Mouse (Mus musculus) lung, embryonic 16.5 days (tissue): Measurements from ENCODE around the gene Il1rl2. TPM values are rescaled to one million over a fixed set of nuclear protein-coding genes. Genes with fewer than 3 reads are reported as not detected.

ENCODE experiments used
- ATAC-seq: fragments of 200-750 bp; cut with Nextera tagmentation; 2 replicates; pipeline ENCODE4 v1.8.0; 2017; ENCODE audit warnings: low read depth, mild to moderate bottlenecking, moderate library complexity
- H3K27ac ChIP-seq: fragments of 300-500 bp; sonication (generic); 2 replicates; pipeline ENCODE4 v1.5.1; 2014; ENCODE audit warnings: mild to moderate bottlenecking, control low read depth, low read length
- H3K27me3 ChIP-seq: fragments of 300-500 bp; sonication (generic); 2 replicates; pipeline ENCODE4 v1.6.1; 2014; ENCODE audit warnings: low read depth, low read length, mixed read lengths; ENCODE audit not compliant: control insufficient read depth, insufficient read depth
- H3K36me3 ChIP-seq: fragments of 300-500 bp; sonication (generic); 2 replicates; pipeline ENCODE4 v1.6.1; 2014; ENCODE audit warnings: low read length; ENCODE audit not compliant: control insufficient read depth, insufficient read depth
- H3K4me1 ChIP-seq: fragments of 300-500 bp; sonication (generic); replicated peaks from 2 replicates; pipeline ENCODE4 v1.6.1; 2014; ENCODE audit warnings: low read length, mixed read lengths; ENCODE audit not compliant: control insufficient read depth, insufficient read depth
- H3K4me2 ChIP-seq: fragments of 300-500 bp; sonication (generic); 2 replicates; pipeline ENCODE4 v1.6.1; 2014; ENCODE audit warnings: low read depth, low read length, control low read depth
- H3K4me3 ChIP-seq: fragments of 300-500 bp; sonication (generic); 2 replicates; pipeline ENCODE4 v1.5.1; 2014; ENCODE audit warnings: mild to moderate bottlenecking, low read length, control low read depth
- H3K9ac ChIP-seq: fragments of 300-500 bp; sonication (generic); 2 replicates; pipeline ENCODE4 v1.6.1; 2014; ENCODE audit warnings: low read length, control low read depth
- H3K9me3 ChIP-seq: fragments of 300-500 bp; sonication (generic); 2 replicates; pipeline ENCODE4 v1.6.1; 2016; ENCODE audit warnings: low read length; ENCODE audit not compliant: control insufficient read depth
- WGBS: fragments of 180-500 bp; shearing (Covaris S2); extraction: QIAGEN DNeasy Blood & Tissue Kit; methylation state at CpG from one replicate; pipeline ENCODE4 v1.1.7; 2014; 5-methylcytosine and 5-hydroxymethylcytosine counted together
- polyA plus RNA-seq: library from polyadenylated mRNA; unstranded; fragments of >200 nt; fragmentation: Nextera tagmentation; extraction: Ambion mirVana; gene quantifications from 2 replicates; pipeline ENCODE4 v1.2.1, GENCODE M21; 2015

The Il1rl2 gene
- polyA plus RNA-seq, 1 experiment from 2014 or later, result 13.2 TPM

DNA sequence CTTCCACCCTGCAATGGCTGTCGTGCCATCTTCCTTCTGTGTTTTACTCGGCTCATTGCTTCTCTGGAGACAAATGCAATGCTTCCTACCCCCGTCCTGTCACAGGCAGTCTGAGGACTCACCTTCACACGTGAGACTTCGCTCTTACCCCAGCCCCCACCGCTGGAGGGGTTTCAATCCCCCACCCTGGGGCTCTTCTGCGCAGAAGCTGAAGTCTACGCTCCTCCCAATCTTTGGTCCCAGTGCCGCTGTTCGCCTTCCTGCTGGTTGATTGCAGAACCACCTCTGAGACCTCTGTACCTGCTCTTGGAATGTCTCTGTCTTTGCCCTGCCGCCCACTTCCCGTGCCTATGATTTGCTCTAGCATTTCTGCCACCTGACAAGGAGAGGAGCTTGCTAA is 10.4 kb upstream of the Il1rl2 start:
- no peak for ATAC-seq
- Histone ChIP-seq H3K4me2 (no peak overlapping the region), H3K9ac (no peak overlapping the region), H3K4me1 (no peaks in the 10 kb centered on the region), H3K36me3 (peaks cover 8% of the 10 kb centered on the region; the same call in 1 of the 2 replicates), H3K9me3 (no peaks in the 10 kb centered on the region), H3K4me3 (no peak overlapping the region), H3K27ac (no peak overlapping the region), H3K27me3 (no peaks in the 10 kb centered on the region)
- WGBS, result 81% methylated on average over 12 of the region's 12 CpGs

DNA sequence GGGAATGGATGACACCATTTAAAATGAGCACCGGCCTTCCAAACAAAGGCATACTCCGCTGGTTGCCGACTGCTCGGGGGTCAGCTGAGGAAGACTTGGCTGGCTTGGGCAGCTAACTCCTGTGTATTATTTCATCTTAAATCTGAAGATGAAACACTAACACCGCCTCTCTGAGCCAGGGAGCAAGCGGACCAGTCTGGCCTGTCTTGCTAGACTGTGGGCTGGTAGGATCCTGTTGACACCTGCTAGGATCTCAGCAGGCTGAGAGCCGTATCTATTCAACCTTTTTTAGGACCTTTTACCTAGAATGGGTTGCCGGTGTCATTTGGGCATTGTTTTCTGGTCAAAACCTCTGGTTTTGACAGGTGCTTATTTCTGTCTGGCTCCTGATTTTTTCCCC is 6.8 kb upstream of the Il1rl2 start:
- ATAC-seq, result no peak
- Histone ChIP-seq H3K4me1 (no peaks in the 10 kb centered on the region), H3K36me3 (peaks cover 8% of the 10 kb centered on the region; the same call in 1 of the 2 replicates), H3K9me3 (no peaks in the 10 kb centered on the region), H3K4me2 (no peak overlapping the region), H3K9ac (no peak overlapping the region), H3K27me3 (no peaks in the 10 kb centered on the region), H3K27ac (no peak overlapping the region), H3K4me3 (no peak overlapping the region)
- 83% methylated on average over 8 of the region's 8 CpGs for WGBS

DNA sequence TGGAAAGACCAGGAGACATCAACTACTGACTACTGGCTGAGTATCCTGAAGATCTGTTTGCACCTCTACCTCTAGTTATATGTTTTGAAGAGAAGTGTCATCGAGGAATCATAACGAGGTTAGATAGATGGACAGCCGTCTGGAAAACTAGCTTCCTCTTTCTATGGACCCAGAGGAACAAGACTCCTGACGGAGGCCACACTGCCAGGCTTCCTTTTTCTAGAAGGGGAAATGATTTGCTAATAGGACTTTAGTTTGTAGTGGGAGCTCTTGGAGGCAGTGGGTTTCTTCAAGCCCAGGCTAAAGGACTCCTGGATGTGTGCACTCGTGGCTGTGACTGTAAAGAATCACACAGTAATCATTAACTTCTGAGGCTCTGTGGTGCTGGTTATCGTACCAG is 2.6 kb upstream of the Il1rl2 start:
- 66% methylated on average over 6 of the region's 6 CpGs for WGBS
- H3K4me3 ChIP-seq, result no peak overlapping the region

DNA sequence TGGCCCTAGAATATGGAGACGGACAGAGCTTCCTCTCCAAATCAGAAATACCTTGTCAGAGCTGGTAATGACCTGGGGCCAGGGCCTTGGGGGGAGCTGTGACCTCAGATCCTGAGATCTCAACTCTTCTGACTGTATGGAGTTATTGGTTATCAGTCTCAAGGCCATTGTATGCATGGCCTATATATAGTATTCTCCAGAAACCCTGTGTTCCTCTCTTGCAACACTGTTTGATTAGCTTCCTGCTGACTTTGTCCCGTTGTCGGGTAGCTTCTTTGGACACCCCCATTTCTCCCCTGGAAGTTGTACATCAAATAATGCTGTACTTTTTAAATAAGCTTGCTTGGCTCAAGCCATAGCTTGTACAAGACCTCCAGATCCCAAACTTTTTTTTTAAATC is 1.9 kb upstream of the Il1rl2 start:
- no peak overlapping the region for H3K4me2 ChIP-seq
- 80% methylated on average over 3 of the region's 3 CpGs for WGBS
- no peak overlapping the region for H3K4me3 ChIP-seq
- peaks cover 3% of the 10 kb centered on the region for H3K27me3 ChIP-seq
- peaks cover 10% of the 10 kb centered on the region for H3K4me1 ChIP-seq
- no peak for ATAC-seq
- no peaks in the 10 kb centered on the region for H3K36me3 ChIP-seq
- no peaks in the 10 kb centered on the region for H3K9me3 ChIP-seq
- no peak overlapping the region for H3K9ac ChIP-seq
- H3K27ac ChIP-seq, result no peak overlapping the region

More for the DNA sequence above, 2.6 kb upstream of the Il1rl2 start:
- H3K36me3 ChIP-seq, result no peaks in the 10 kb centered on the region
- ATAC-seq, result no peak
- H3K27me3 ChIP-seq, result peaks cover 3% of the 10 kb centered on the region
- H3K4me2 ChIP-seq, result no peak overlapping the region
- H3K9me3 ChIP-seq, result no peaks in the 10 kb centered on the region
- peaks cover 10% of the 10 kb centered on the region for H3K4me1 ChIP-seq
- H3K9ac ChIP-seq, result no peak overlapping the region
- H3K27ac ChIP-seq, result no peak overlapping the region

DNA sequence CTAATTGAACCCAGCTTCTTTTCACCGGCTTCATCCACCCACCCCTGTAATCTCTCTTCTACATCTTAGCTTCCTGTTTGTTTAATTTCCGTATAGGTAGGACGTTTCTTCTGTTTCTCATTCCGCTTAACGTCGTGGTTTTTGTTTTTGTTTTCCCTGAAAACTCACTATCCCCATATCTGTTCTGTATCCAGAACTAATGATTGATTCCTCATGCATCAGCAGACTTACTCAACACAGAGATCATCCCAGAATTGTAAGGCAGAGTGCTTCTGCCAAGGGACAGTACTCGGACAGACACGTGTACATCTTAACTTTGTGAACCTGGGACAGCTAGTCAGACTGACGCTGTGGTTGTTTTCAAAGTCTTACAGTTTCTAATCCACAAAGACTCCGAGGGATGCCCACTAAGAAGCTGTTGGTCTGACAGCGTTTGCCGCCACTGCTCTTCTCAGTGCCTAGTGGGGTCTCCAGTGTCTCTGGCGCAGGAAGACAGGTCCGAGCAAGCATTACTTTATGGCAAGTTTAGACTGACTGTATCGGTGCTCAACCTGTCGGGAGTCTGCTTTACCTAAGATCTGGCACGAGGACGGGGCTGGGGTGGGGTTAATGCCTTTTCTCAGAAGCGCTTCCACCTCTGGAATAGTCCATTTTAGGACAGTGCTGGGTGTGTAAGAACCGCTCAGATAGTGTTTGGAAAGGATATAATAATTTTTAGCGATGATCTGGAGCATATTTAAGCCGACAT is 719 bp downstream of the Il1rl2 start:
- 2% methylated on average over 22 of the region's 22 CpGs for WGBS
- Histone ChIP-seq H3K36me3 (no peaks in the 10 kb centered on the region), H3K27me3 (peaks cover 3% of the 10 kb centered on the region), H3K4me2 (peak overlapping the region; percentile 94), H3K4me3 (peak overlapping the region; percentile 59), H3K4me1 (peaks cover 10% of the 10 kb centered on the region), H3K9ac (peak overlapping the region; percentile 70), H3K27ac (no peak overlapping the region; the same call in none of the 2 replicates), H3K9me3 (no peaks in the 10 kb centered on the region)
- peak; percentile 27 for ATAC-seq

DNA sequence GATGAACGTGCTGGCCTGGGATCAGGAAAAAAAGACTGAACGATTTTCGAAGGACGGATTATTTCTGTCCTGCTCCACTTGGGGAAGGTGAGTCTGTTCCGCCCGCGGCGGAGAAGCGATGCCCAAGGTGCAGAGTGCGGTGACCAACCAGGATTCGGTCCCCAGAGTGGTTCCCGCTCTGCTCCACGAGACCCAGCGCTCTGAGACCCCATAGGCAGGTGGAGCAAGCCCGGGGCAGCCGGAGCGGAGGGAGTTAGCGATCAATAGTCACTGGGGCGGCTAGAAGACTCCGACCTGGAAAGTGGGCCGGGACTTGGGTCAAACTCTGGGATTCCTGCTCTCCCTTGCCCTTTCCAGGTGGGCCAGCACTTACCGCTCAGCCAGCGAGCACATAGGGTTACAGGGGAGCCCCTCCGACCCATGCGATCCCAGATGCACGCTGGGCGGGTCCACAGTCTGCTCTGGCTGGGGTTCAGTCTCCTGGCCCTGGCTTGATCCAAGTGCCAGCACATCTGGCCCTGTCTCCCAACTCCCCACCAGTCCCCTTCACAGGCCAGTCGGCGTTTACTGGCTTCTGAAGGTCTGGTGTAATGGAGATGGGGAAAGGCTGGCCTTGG is 1.4 kb downstream of the Il1rl2 start:
- Histone ChIP-seq H3K36me3 (no peaks in the 10 kb centered on the region), H3K4me2 (peak overlapping the region; percentile 94), H3K9ac (peak overlapping the region; percentile 70), H3K4me3 (peak overlapping the region; percentile 59), H3K9me3 (no peaks in the 10 kb centered on the region), H3K27ac (no peak overlapping the region), H3K27me3 (peaks cover 3% of the 10 kb centered on the region), H3K4me1 (peaks cover 10% of the 10 kb centered on the region)
- WGBS, result 9% methylated on average over 29 of the region's 29 CpGs
- ATAC-seq, result peak; percentile 32; the same call in 1 of the 2 replicates

DNA sequence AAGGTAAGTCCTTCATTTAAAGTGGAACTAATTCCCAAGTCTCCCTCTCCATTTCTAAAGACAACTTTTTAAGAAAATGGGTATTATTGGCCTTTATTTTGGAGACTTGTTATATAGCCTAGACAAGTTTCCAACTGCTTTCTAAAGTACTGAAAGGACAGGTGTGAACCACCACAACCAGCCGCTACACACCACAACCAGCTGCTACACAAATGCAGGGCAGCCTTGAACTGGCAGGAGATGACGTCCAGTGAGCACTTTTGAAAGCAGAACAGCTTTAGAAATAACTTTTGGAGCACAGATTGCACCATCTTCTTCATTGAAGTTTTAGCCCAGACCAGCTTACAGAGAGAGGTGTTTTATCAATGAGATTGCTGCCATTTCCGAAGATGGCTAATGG is 3.2 kb downstream of the Il1rl2 start:
- H3K4me2 ChIP-seq, result no peak overlapping the region
- H3K27me3 ChIP-seq, result peaks cover 3% of the 10 kb centered on the region
- no peaks in the 10 kb centered on the region for H3K9me3 ChIP-seq
- 80% methylated on average over 3 of the region's 3 CpGs for WGBS
- H3K27ac ChIP-seq, result no peak overlapping the region
- H3K9ac ChIP-seq, result no peak overlapping the region
- no peaks in the 10 kb centered on the region for H3K36me3 ChIP-seq
- ATAC-seq, result no peak
- no peak overlapping the region for H3K4me3 ChIP-seq
- peaks cover 10% of the 10 kb centered on the region for H3K4me1 ChIP-seq

DNA sequence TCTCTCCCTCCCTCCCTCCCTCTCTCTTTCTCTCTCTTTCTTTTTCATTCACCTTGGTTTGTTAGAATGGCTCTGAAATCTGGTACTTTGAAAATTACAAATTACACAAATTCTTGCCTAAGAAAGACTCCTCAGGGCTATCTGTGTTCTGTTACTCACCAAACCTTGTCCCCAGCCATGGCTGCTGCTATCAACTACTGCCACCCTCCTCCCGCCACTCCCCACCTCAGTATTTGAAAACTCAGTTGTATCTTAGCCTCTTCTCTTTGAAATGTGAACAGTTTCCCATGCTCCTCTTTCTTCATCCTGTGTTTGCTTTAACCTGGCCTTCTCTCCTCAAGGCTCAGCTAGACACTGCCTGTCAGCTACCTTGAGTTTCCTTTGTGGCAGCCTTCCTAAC is 5.1 kb downstream of the Il1rl2 start:
- peaks cover 6% of the 10 kb centered on the region for H3K4me1 ChIP-seq
- no peak overlapping the region for H3K4me3 ChIP-seq
- H3K4me2 ChIP-seq, result no peak overlapping the region
- H3K27ac ChIP-seq, result no peak overlapping the region
- ATAC-seq, result no peak
- WGBS, result 65% methylated on average over 1 of the region's 1 CpGs
- H3K27me3 ChIP-seq, result peaks cover 3% of the 10 kb centered on the region
- H3K9me3 ChIP-seq, result no peaks in the 10 kb centered on the region
- no peaks in the 10 kb centered on the region for H3K36me3 ChIP-seq
- H3K9ac ChIP-seq, result no peak overlapping the region

DNA sequence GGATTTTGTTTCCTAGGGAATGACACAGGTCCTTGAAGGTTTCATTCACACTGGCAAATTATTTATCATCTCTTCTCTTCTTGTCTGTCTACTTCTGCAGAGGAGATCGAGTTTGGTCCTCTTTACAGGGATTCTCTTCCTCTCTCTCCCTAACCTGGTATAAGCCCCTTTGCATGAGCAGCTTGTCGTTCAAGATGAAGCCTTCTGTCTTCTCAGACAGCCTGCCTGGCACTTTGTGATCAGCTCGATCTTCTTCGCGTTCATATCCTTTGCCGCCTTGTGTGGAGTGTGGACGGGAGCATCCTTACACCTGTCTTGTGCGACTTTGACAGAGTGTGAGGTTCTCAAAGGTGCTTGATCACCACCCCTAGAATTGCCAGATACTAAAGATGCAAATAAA is 5.8 kb downstream of the Il1rl2 start:
- Histone ChIP-seq H3K4me3 (no peak overlapping the region), H3K27ac (no peak overlapping the region), H3K9ac (no peak overlapping the region), H3K27me3 (peaks cover 3% of the 10 kb centered on the region), H3K4me2 (no peak overlapping the region), H3K9me3 (no peaks in the 10 kb centered on the region), H3K4me1 (peaks cover 6% of the 10 kb centered on the region), H3K36me3 (no peaks in the 10 kb centered on the region)
- WGBS, result 79% methylated on average over 8 of the region's 8 CpGs
- no peak for ATAC-seq
